Mouse (Mus musculus): Measurements from ENCODE around the gene Thrsp.

- no peak for TF ChIP-seq CTCF (conservative IDR thresholded peaks at IDR 0.05; ENCODE audit: insufficient read depth, insufficient read length, low read depth, low read length)
- TF ChIP-seq POLR2A (IDR thresholded peaks at IDR 0.05; ENCODE audit: low read depth, low read length), result no peak
Measured at GRCm38 (mm10) chr7:97423754-97424153, 6.2 kb upstream of the Thrsp start.
